Mouse (Mus musculus) frontal cortex, postnatal 25 days (tissue): ENCODE data around the gene Arih1.
A peak's percentile ranks its signal among the peaks of the same experiment; 100 is the strongest.
"Not testable (repeated sequence)": the region's sequence is repeated elsewhere in the genome, so short reads cannot be mapped to it uniquely, and the experiment has no call there.

Source experiments
- DNase-seq, 2 experiments: peaks; one replicate each; pipeline ENCODE4 v3.0.0; 2022; ENCODE audit warnings: low spot score in 2 of 2

The Arih1 gene

DNA sequence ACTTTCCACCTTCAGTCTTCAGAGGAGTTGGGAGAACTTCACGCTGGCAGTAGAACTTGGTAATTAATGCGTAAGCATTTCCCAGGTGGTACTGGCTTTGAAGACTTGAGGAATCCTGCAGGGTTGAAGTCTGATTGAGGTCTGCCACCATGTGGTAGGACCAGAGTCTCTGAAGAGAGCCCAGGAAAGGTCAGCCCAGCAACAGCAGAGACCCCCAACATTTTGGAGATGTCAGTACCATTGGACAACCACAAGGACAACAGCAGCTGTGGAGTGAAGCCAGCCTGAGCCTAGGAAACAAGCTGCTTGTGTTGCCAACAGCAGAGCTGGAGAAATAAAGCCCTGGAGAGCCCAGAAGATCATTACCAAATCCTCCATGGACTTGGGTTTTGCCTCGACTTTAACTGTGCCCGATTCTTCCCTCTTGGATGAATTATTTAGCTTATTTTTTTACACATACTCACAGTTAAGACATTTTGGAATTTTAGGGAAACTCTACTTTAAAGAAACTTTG lies 27.4 kb downstream of the Arih1 start:
- DNase-seq, result no peak

DNA sequence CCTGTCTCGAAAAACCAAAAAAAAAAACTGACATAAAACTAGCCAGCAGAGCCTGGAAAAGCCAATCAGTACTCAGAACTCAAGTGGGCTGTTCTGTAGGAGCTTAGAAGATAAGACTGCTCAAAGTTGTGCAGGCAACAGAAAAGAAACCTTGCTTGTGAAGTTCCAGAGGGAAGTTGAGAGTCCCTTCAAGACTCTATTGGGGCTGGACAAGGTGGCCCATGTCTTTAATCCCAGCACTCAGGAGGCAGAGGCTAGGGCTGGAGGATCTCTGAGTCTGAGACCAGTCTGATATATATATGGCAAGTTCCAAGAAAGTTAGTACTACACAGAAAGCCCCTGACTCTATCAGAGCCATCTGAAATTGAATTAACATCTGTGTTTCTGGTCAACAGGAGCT lies 28.0 kb downstream of the Arih1 start:
- DNase-seq, result no peak

DNA sequence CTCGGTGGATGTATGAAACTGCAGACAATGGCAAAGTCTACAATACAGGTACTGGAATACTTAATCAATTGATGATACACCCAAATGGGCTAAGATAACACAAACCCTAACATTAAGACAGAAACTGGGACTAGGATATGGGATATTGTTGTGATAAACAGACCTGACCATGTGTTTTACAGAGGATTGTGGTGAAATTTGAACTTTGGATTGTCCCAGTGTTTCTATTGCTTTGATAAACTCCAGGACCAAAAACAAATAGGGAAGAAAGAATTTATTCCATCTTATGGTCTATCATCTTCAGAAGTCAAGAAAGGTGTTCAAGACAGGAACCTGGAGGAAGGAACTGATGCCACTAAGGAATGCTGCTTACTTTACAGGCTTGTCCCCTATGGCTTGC lies 28.7 kb downstream of the Arih1 start:
- no peak for DNase-seq

DNA sequence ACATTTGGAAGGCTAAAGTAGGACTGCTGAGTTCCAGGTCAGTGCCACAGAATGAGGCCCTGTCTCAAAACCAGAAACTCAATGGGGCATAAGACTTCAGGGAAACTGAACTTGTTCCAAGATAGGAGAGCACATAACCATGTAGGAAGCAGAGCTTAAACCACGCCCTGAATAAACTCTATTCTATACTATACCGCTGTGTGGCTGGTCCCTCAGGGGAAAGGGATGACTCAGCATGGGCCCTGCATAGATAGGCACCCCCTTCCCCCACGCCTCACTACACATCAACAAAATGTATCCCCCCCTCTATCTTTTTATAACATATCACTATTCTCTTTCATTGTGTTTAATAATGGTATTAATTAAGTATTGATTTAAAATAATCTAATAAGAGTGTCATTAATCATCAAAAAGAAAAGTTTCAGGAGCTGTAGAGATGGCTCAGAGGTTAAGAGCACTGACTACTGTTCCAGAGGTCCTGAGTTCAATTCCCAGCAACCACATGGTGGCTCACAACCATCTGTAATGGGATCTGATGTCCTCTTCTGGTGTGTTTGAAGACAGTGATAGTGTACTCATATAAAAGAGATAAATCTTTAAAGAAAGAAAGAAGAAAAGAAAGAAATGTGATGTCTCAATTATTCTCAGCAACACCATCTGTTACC lies 30.9 kb downstream of the Arih1 start:
- DNase-seq, result no peak

- no peak for DNase-seq
Observed at GRCm38 (mm10) chr9:59433729-59434128, 52.7 kb downstream of the Arih1 start.

DNA sequence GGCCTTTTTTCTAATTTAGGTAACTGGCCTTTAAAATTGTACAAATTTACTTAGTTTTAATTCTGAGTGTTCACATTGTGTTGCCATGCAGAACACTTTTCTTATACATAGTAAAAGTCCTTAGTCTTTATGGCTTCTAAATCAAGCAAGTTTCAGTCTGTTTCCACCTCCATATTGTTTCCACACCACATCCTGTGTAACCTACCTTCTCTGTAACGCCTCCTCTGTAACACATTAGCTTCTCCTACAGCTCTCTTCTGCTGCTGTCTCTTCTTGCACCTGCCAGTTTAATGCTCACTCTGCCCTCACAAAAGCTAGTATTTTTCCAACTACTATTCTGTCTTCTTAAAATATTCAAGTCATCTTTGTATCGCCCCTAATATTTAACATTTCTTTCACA lies 54.8 kb downstream of the Arih1 start:
- no peak for DNase-seq

DNA sequence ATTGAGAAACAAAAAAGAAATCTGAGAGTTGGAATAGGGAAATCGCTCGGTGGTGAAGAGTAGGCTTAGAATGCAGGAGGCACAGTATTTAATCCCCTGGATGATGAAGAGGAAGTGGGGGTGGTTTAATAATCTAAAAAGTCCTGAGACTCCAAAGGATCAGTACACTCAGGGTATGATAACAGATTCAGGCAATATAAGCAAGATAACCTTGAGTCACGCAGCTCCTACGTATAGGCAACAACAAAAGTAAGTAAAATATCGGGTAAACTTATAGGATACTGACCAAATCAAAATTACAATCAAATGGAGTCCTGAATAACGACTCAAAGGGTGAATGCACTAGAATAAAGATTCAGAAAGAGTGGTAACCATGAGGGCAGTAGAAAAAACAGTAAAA lies 65.9 kb downstream of the Arih1 start:
- DNase-seq, result no peak

- no peak for DNase-seq
Observed at GRCm38 (mm10) chr9:59407271-59407670, 79.1 kb downstream of the Arih1 start.

- no peak for DNase-seq
Observed at GRCm38 (mm10) chr9:59389086-59389485, 97.3 kb downstream of the Arih1 start.

GRCm38 (mm10) chr9:59388311-59388710 lies 98.1 kb downstream of the Arih1 start:
- no peak for DNase-seq

- DNase-seq, result no peak
Observed at GRCm38 (mm10) chr9:59387461-59387860, 99.0 kb downstream of the Arih1 start.

- no peak for DNase-seq
Observed at GRCm38 (mm10) chr9:59375626-59376025, 110.8 kb downstream of the Arih1 start.

GRCm38 (mm10) chr9:59369646-59370045 lies 116.8 kb downstream of the Arih1 start:
- DNase-seq, result no peak

GRCm38 (mm10) chr9:59369220-59369619 lies 117.2 kb downstream of the Arih1 start:
- no peak for DNase-seq

DNA sequence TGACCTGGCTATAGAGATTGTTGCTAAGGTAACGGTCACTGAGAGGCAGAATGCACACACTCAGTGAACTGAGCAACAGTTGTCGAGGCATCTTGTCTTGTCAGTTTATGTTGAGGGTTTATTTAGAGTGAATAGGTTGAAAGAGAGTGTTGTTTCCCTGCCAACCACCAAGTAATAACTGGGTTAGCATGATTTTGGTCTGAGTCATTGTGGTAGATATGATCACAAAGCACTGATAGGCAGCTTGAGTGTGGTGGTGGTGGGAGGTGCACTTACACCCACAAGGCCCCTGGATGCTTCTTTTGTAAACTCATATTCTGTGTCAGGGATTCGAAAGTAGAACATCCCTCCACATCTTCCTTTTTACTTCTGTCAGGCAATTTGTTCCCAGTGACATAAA lies 125.9 kb downstream of the Arih1 start:
- DNase-seq, result not testable (repeated sequence)

GRCm38 (mm10) chr9:59358041-59358440 lies 128.4 kb downstream of the Arih1 start:
- DNase-seq, result not testable (repeated sequence)

- DNase-seq, result peak; percentile 68 to 75
Observed at GRCm38 (mm10) chr9:59353253-59353639, 133.2 kb downstream of the Arih1 start, which contains the start of gene Bbs4. TSS of gene Bbs4 (minus strand) at chr9:59353508.

DNA sequence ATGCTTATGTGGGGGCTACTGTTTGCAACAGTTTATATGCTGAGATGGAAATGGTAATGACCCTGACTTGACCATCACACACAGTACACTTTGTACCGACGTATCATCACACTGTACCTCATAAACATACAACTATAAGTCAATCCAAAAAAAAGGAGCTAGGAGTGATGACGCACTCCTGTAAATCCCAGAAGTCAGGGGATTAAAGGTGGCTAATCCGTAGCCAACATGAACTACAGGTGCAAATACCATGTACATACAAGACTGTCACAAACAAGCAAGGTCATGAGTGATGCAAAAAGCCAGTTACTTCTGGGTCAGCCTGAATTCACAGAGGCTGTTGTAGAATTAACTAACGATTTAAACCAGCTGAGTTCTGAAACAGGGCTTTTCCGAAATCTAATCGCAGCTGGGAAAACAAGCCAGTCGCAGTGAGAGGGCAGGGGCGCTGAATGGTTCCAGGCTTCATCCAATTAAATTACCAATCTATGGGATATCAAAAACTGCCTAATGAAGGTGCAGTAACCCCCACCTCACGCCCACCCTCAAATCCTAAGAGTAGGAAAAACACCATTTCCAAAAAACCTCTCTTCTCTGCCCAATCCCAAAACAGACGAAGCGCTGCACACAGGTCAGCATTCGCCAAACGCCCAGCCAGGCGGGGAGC lies 133.7 kb downstream of the Arih1 start:
- DNase-seq, result no peak

DNA sequence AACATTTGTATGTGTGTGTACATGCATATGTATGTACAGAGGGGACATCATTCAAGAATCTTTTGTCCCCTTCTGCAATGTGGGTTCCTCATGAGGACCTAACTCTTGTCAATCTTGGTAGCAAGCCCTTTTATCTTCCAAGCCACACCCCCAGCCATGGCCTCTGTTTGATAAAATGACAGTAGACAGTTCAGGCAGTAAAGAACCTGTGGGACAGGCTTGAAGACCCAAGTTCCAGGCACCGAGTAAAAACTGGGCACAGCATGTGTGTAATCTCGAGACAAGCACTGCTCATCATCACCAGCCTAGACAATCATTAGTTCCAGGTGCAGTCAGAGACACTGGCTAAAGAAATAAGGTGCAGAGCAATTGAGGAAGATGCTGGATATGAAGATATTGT lies 140.2 kb downstream of the Arih1 start:
- DNase-seq, result no peak

- no peak for DNase-seq
Observed at GRCm38 (mm10) chr9:59340002-59340401, 146.4 kb downstream of the Arih1 start.

DNA sequence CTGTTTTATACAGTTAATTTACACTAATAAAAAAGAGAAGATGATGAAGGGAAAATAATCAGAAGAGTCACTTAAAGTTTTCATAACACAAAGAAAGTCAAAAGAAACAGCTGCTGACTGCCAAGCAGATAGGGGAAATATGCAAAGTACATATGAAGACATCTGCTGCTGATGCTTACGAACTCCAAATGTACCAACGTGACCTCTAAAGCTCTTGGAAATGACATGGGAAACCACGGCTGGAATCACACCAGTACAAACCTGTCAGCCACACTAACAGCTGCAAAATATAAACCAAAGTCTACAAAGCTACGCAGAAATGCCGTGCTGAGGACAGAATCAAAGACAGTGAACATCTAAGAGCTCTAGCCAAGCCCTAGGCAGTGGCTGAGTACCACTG lies 147.3 kb downstream of the Arih1 start:
- no peak for DNase-seq

- no peak for DNase-seq
Observed at GRCm38 (mm10) chr9:59338411-59338810, 148.0 kb downstream of the Arih1 start.
